In the genomic region with DNA sequence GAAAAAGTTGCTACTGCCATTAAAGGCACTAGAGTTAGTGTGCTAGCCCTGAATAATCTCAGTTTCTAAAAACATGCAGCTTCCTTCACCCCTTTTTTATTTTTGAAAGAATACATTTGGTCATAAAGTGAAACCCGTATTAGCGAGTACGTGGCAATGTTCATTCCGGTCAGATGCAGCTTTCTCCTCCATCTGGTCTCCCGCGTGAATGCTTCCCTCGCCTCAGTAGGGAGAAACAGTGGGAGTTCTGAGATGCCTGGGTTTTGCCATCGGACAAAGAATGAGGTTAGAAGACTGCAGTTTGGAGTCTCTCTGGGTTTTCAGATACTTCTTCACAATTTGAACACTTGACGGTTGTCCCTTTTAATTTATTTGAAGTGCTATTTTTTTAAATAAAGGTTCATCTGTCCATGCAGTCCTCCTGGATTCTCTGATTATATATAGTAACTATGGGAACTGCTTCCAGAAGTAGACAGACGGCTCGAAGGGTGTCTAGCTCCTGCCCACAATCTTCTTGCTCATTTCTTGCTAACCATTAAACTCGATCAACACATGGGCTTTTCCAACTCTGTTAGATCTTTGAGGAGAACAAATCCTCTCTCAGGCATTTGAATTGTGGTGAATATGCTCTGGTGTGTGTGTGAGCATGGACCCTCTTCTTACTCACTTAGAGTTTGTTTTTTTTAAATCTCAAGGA, we compare ENCODE assay signal across 15 mouse cellular contexts. TPM values are rescaled to one million over a fixed set of nuclear protein-coding genes. Genes with fewer than 3 reads are reported as not detected.
DNase-seq lines count a peak whose midpoint lies in the region; ATAC-seq and TF ChIP-seq lines count a peak whose summit lies in the region.
"Had no signal": no experiment of that assay in that cellular context is flagged by ENCODE, and none has a peak within 500 bp of the region (broad histone marks: within the 10 kb centered on the region; RNA-seq: fewer than 3 reads in every experiment).

No protein-coding gene starts in this region.

- no peak overlapping the region for H3K4me3 ChIP-seq in heart, embryonic 14.5 days (ENCODE audit: control insufficient read depth in 1 of 2, insufficient read depth in 1 of 2, low read depth in 1 of 2, low read length in 2 of 2)
- H3K4me3 ChIP-seq in heart, adult 2 months = no peak overlapping the region
- H3K4me3 ChIP-seq in myocyte = no peak overlapping the region
- H3K4me3 ChIP-seq: erythroblast, embryonic 14.5 days; left cerebral cortex, adult 2 months; liver, embryonic 13.5 days had no signal

- H3K4me1 ChIP-seq in heart, embryonic 14.5 days (ENCODE audit: control insufficient read depth in 2 of 2, insufficient read depth in 2 of 2, low read length in 2 of 2) = peaks cover 13 to 36% of the 10 kb centered on the region in 2 experiments
- H3K4me1 ChIP-seq in heart, adult 2 months (ENCODE audit: control insufficient read depth, insufficient read depth, low read length) = peaks cover 3% of the 10 kb centered on the region

- no peak for ATAC-seq in cerebellum, adult (ENCODE audit: insufficient number of reproducible peaks, low FRiP score, low TSS enrichment)
- no peak for ATAC-seq in heart, embryonic 14.5 days (ENCODE audit: insufficient number of reproducible peaks, insufficient read depth, low FRiP score, low read depth)
- ATAC-seq: forebrain, postnatal 0 days; intestine, embryonic 16.5 days had no signal

- H3K9ac ChIP-seq in heart, embryonic 14.5 days (ENCODE audit: low read length) = no peak overlapping the region
- no peak overlapping the region for H3K9ac ChIP-seq in heart, adult 2 months (ENCODE audit: low read depth, low read length)
- H3K9ac ChIP-seq: forebrain, postnatal 0 days; liver, embryonic 13.5 days had no signal

- H3K79me2 ChIP-seq in heart, adult 2 months (replicated peaks; ENCODE audit: control insufficient read depth, insufficient read depth, low read length) = no peaks in the 10 kb centered on the region
- no peaks in the 10 kb centered on the region for H3K79me2 ChIP-seq in myocyte (ENCODE audit: control insufficient read depth, insufficient read depth)

- intact Hi-C loops in heart, adult 2 months (cut with DNase I) = no loop called here

- TF ChIP-seq CTCF in heart, adult 2 months (IDR thresholded peaks at IDR 0.05) = no peak

- no peaks in the 10 kb centered on the region for H3K9me3 ChIP-seq in heart, embryonic 14.5 days (ENCODE audit: control insufficient read depth, low read length)
- H3K9me3 ChIP-seq: liver, embryonic 13.5 days had no signal

- no peak for TF ChIP-seq POLR2A in heart, adult 2 months (IDR thresholded peaks at IDR 0.05; ENCODE audit: insufficient read depth, low read depth, low read length)
- TF ChIP-seq POLR2A in myocyte (IDR thresholded peaks at IDR 0.05; ENCODE audit: insufficient read length, low read depth) = no peak

- DNase-seq in cerebellum, adult 18-20 months = peak; percentile 41 to 48
- no peak for DNase-seq in heart, adult 2 months
- DNase-seq in right cerebral cortex, adult 18-20 months = peak; percentile 48
- no peak for DNase-seq in right cerebral cortex, postnatal 14 days
- no peak for DNase-seq in layer of hippocampus, adult 9-10 months (ENCODE audit: low spot score)
- DNase-seq: adrenal gland, adult 8-10 months; forebrain, postnatal 0 days; liver, embryonic 13.5 days had no signal

- peaks cover 82% of the 10 kb centered on the region for H3K36me3 ChIP-seq in heart, embryonic 14.5 days (ENCODE audit: control insufficient read depth, insufficient read depth, low read length)
- H3K36me3 ChIP-seq in heart, adult 2 months (ENCODE audit: control insufficient read depth, insufficient read depth, low read length) = peaks cover 9% of the 10 kb centered on the region; the same call in 1 of the 2 replicates
- H3K36me3 ChIP-seq in myocyte (ENCODE audit: control insufficient read depth, insufficient read depth) = peaks cover 50% of the 10 kb centered on the region

- no peaks in the 10 kb centered on the region for H3K27me3 ChIP-seq in heart, embryonic 14.5 days (ENCODE audit: control insufficient read depth, insufficient read depth, low read length)
- H3K27me3 ChIP-seq in heart, adult 2 months (ENCODE audit: control insufficient read depth, insufficient read depth, low read length) = no peaks in the 10 kb centered on the region
- H3K27me3 ChIP-seq in myocyte (ENCODE audit: control insufficient read depth, insufficient read depth, insufficient read length) = no peaks in the 10 kb centered on the region
- H3K27me3 ChIP-seq: liver, embryonic 13.5 days had no signal

- peak overlapping the region in 1 of 2 experiments; percentile 57; a peak in 1 of 4 replicates for H3K27ac ChIP-seq in heart, embryonic 14.5 days (replicated peaks in 1 of 2; ENCODE audit: control insufficient read depth in 1 of 2, insufficient read depth in 1 of 2, low read depth in 2 of 2, low read length in 2 of 2)
- H3K27ac ChIP-seq in heart, adult 2 months = no peak overlapping the region; the same call in 1 of the 2 replicates
- H3K27ac ChIP-seq: liver, embryonic 13.5 days had no signal

- WGBS in heart, embryonic 14.5 days = 70% methylated on average over 12 of the region's 12 CpGs
- WGBS in heart, adult 2 months = 76% methylated on average over 12 of the region's 12 CpGs

- no peak overlapping the region for H3ac ChIP-seq in myocyte (ENCODE audit: control insufficient read depth, insufficient read length)

- H3K4me2 ChIP-seq in heart, embryonic 14.5 days (ENCODE audit: low read length) = 0 out of 2 replicates have a peak overlapping the region, but pooled peaks have one; percentile 6
- H3K4me2 ChIP-seq in myocyte (ENCODE audit: low read depth) = peak overlapping the region; percentile 20
- H3K4me2 ChIP-seq: liver, embryonic 13.5 days had no signal

- no peak for TF ChIP-seq EP300 in heart, adult 2 months (IDR thresholded peaks at IDR 0.05; ENCODE audit: insufficient read depth, low read depth, low read length)

TF ChIP-seq in myocyte, 11 proteins besides CTCF, POLR2A, EP300 and RAD21:
- TF ChIP-seq E2F4 (IDR thresholded peaks at IDR 0.05; ENCODE audit: insufficient read depth) (no peak), REST (IDR thresholded peaks at IDR 0.05; ENCODE audit: insufficient read depth, insufficient read length) (no peak), USF1 (IDR thresholded peaks at IDR 0.05; ENCODE audit: low read depth) (no peak), TCF3 (IDR thresholded peaks at IDR 0.05; ENCODE audit: insufficient read length, low read depth) (no peak), CEBPB (IDR thresholded peaks at IDR 0.05; ENCODE audit: insufficient read depth, poor library complexity, severe bottlenecking) (no peak), POLR2AphosphoS2 (IDR thresholded peaks at IDR 0.05; ENCODE audit: insufficient read length, low read depth) (no peak), MYOG (IDR thresholded peaks at IDR 0.05; ENCODE audit: control insufficient read depth in 1 of 3, insufficient read depth in 1 of 3, insufficient read length in 2 of 3, low read depth in 2 of 3) (no peak), SRF (IDR thresholded peaks at IDR 0.05; ENCODE audit: control insufficient read depth, insufficient read length, low read depth) (no peak), TCF12 (IDR thresholded peaks at IDR 0.05; ENCODE audit: insufficient read depth, poor library complexity, severe bottlenecking) (no peak)
TF ChIP-seq in myocyte: peak in this region for 0.

RNA-seq across cellular contexts. Expression of gene Mrc2, which starts 10.5 kb away (rescaled TPM):
- polyA plus RNA-seq in heart, embryonic 14.5 days (2014; fragmentation: Nextera tagmentation; extraction: Ambion mirVana) = 4.4 and 6.1 TPM in 2 replicates
- total RNA-seq in heart, adult 2 months (2021) = 10 to 100 TPM; 13.9 to 17.5 TPM
- polyA plus RNA-seq in heart, adult 2 months (2012; rRNA removed) = 11.2 and 14.5 TPM in 2 replicates
- 47.7 TPM for polyA plus RNA-seq in myocyte (2012; fragmentation: generic; extraction: Trizol)
- total RNA-seq: hematopoietic stem cell, adult 5-6 weeks had no signal

Comparison
In these comparisons a context has a peak if more than half of its experiments do, and no peak if none do; other contexts are left out.
1. DNase-seq: peak in cerebellum, adult 18-20 months (2 of 2) and right cerebral cortex, adult 18-20 months (single experiment); none in heart, adult 2 months (0 of 2), right cerebral cortex, postnatal 14 days (single experiment) and layer of hippocampus, adult 9-10 months (single experiment).